Mouse (Mus musculus) 3134 (cell line): ENCODE results near the gene Mill2.
"Not testable (repeated sequence)": the region's sequence is repeated elsewhere in the genome, so short reads cannot be mapped to it uniquely, and the experiment has no call there.

Experiments
- DNase-seq: peaks from one replicate; pipeline ENCODE4 v3.0.0-alpha.2; 2011; ENCODE audit warnings: low spot score; ENCODE audit not compliant: insufficient read length; ENCODE audit errors: extremely low read depth

Gene Mill2

GRCm38 (mm10) chr7:18839865-18840264 lies at the start of gene Mill2:
Gene Mill2 (plus strand): TSS chr7:18839966.
- DNase-seq, result no peak

GRCm38 (mm10) chr7:18790671-18791070 lies 49.1 kb upstream of the Mill2 start:
- not testable (repeated sequence) for DNase-seq

- DNase-seq, result no peak
Measured at GRCm38 (mm10) chr7:18798420-18798819, 41.3 kb upstream of the Mill2 start, which contains the start of gene Psg19. Gene Psg19 (minus strand): TSS chr7:18798520.

- no peak for DNase-seq
Measured at GRCm38 (mm10) chr7:18799129-18799528, 40.6 kb upstream of the Mill2 start.

GRCm38 (mm10) chr7:18803526-18803925 lies 36.2 kb upstream of the Mill2 start:
- peak; percentile 33 for DNase-seq

- DNase-seq, result no peak
Measured at GRCm38 (mm10) chr7:18818301-18818700, 21.5 kb upstream of the Mill2 start.

GRCm38 (mm10) chr7:18821507-18821906 lies 18.3 kb upstream of the Mill2 start, which contains the start of gene Psg17:
Gene Psg17 (minus strand): TSS chr7:18821607.
- DNase-seq, result no peak

- DNase-seq, result peak; percentile 9
Measured at GRCm38 (mm10) chr7:18827792-18828546, 11.8 kb upstream of the Mill2 start.

- DNase-seq, result peak; percentile 7
Measured at GRCm38 (mm10) chr7:18828592-18828991, 11.2 kb upstream of the Mill2 start.

GRCm38 (mm10) chr7:18829545-18829944 lies 10.2 kb upstream of the Mill2 start:
- DNase-seq, result no peak

- no peak for DNase-seq
Measured at GRCm38 (mm10) chr7:18832298-18832697, 7.5 kb upstream of the Mill2 start.

GRCm38 (mm10) chr7:18840386-18841173 lies 814 bp downstream of the Mill2 start:
- no peak for DNase-seq

- no peak for DNase-seq
Measured at GRCm38 (mm10) chr7:18841174-18841567, 1.4 kb downstream of the Mill2 start.

GRCm38 (mm10) chr7:18844811-18845210 lies 5.0 kb downstream of the Mill2 start:
- DNase-seq, result no peak

- no peak for DNase-seq
Measured at GRCm38 (mm10) chr7:18848395-18848794, 8.6 kb downstream of the Mill2 start.

GRCm38 (mm10) chr7:18858310-18858916 lies 18.6 kb downstream of the Mill2 start:
- DNase-seq, result peak; percentile 69

- DNase-seq, result peak; percentile 37
Measured at GRCm38 (mm10) chr7:18862801-18863200, 23.0 kb downstream of the Mill2 start.

- DNase-seq, result no peak
Measured at GRCm38 (mm10) chr7:18868491-18868890, 28.7 kb downstream of the Mill2 start.

GRCm38 (mm10) chr7:18871031-18871430 lies 31.3 kb downstream of the Mill2 start, which contains the start of gene Pglyrp1:
Gene Pglyrp1 (plus strand): TSS chr7:18871331.
- not testable (repeated sequence) for DNase-seq

- DNase-seq, result no peak
Measured at GRCm38 (mm10) chr7:18872014-18872802, 32.4 kb downstream of the Mill2 start.
